Mouse (Mus musculus) R1 (cell line): ENCODE results near the gene Carns1.

ENCODE experiments used
- DNase-seq: peaks from one replicate; pipeline ENCODE4 v3.0.0-alpha.2; 2018; ENCODE audit warnings: low read depth, low spot score

Carns1 gene

DNA sequence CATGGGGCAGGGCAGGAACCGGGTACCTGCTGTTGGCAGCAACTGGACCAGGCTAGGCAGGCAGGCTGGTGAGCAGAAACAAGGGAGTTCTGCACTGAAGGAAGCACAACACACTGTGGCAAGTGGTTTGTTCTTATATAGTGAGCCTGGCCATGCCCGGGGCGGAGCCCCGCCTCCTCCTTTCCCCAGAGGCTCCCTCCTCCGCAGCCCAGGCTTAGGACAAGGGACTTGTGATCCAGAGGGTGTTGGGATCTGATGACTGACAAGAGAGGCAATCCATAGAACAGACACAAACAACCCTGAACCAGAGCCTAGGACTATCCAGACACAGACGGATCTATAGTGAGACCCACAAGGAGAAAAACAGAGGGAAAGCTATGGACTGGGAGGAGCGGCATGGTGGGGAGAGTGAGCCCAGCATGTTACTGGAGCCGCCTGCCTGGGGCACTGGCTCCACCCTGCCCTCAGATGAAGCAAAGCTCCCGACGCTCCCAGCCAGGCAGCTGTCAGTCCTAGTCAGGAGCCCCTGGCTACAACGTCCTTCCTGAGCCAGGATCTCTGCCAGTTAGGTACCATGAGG, at the start of gene Carns1:
Carns1 (minus strand) TSS at position 112 of the 580 bp plus-strand sequence.
- DNase-seq: peak; percentile 26

DNA sequence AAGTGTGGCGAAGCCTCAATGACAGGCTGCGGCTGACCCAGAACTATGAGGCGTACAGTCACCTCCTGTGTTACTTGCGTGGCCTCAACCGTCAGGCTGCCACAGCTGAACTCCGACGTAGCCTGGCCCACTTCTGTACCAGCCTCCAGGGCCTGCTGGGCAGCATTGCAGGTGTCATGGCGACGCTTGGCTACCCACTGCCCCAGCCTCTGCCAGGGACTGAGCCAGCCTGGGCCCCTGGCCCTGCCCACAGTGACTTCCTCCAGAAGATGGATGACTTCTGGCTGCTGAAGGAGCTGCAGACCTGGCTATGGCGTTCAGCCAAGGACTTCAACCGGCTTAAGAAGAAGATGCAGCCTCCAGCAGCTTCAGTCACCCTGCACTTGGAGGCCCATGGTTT, 46.9 kb upstream of the Carns1 start:
- DNase-seq: no peak

DNA sequence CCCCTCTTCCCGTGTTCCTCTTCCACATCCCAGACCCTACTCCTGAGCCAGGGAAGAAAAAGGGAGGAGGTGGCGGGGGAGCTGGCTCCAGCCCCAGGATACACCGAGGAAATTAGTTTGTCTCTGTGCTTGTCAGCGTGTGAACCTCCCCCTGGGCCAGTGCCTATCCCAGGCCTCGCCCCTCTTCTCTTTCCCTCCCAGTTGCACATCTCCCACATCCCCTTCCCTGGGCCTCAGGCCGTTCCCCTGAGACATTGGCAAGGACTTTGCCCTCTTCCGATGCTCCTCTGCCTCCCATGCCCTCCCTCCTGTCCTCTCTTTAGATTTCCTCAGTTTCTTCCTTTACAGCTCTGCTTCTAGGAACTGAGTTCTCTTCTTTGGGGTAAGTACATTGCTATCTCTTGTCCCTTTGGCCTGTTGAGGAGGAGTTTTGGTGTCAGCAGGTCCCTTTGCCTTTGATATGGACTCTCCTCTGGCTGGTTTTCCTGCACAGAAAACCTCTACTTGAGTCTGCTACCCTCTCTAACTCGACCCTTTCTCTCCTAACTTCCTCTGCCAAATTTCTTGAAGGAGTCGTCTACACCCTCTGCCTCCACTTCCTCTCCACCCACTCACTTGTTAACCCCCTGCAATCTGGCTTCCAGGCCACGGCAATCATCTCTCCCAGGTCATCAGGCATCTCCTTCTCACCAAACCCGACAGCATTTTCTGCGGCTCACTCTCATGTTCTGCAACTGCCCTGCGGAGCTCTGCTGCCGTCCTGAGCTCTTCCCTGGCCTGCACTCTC, 45.9 kb upstream of the Carns1 start:
- DNase-seq: no peak

GRCm38 (mm10) chr19:4220416-4220815, 45.1 kb upstream of the Carns1 start:
- no peak for DNase-seq

- DNase-seq: no peak
Measured at GRCm38 (mm10) chr19:4219943-4220342, 44.7 kb upstream of the Carns1 start.

DNA sequence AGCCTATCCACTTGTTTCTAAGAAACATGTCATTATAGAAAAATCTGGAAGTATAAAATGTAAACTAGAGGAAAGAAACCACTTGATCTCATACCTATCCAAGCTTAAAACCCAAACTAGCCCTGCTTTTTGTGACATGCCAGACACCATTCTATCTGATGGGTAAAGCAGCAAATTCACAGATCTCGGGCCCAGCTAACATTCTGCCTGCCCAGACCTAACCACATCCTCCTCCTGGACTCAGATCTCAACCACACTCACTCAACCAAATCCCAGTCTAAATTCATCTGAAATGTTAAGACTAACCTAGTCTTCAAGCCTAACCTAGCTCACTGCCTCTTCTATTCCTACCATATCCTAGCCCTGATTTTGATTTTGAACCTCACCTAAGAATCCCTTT, 43.5 kb upstream of the Carns1 start:
- no peak for DNase-seq

DNA sequence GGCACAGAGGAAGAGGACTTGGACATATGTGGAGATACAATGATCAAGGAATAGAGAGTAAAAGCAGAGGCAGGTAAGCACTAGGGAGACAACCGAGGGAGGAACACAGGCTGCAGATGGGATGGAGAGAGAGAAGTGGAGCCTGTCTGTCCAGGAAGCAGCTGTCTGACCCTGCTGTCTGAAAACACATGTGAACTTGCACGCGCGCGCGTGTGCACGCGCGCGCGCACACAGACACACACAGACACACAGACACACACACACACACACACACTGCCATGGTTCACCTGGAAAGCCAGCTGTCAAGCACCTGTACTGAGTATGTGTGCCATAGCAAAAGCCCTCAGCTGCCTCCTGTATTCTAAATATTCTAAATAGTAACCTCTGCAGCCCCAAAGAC, 43.0 kb upstream of the Carns1 start:
- DNase-seq: no peak

- DNase-seq: no peak
Measured at GRCm38 (mm10) chr19:4217855-4218254, 42.6 kb upstream of the Carns1 start.

- no peak for DNase-seq
Measured at GRCm38 (mm10) chr19:4217140-4217539, 41.9 kb upstream of the Carns1 start.

- no peak for DNase-seq
Measured at GRCm38 (mm10) chr19:4216041-4216685, 40.9 kb upstream of the Carns1 start.

- no peak for DNase-seq
Measured at GRCm38 (mm10) chr19:4215451-4215840, 40.2 kb upstream of the Carns1 start.

GRCm38 (mm10) chr19:4214771-4215450, 39.6 kb upstream of the Carns1 start:
- no peak for DNase-seq

GRCm38 (mm10) chr19:4214071-4214770, 38.9 kb upstream of the Carns1 start, which contains the start of the genes Clcf1 and AC109138.7:
Gene Clcf1, plus strand, starts transcription at chr19:4214238.
Gene AC109138.7, plus strand, starts transcription at chr19:4214357.
- DNase-seq: peak; percentile 39

GRCm38 (mm10) chr19:4213524-4213974, 38.3 kb upstream of the Carns1 start:
- DNase-seq: no peak

DNA sequence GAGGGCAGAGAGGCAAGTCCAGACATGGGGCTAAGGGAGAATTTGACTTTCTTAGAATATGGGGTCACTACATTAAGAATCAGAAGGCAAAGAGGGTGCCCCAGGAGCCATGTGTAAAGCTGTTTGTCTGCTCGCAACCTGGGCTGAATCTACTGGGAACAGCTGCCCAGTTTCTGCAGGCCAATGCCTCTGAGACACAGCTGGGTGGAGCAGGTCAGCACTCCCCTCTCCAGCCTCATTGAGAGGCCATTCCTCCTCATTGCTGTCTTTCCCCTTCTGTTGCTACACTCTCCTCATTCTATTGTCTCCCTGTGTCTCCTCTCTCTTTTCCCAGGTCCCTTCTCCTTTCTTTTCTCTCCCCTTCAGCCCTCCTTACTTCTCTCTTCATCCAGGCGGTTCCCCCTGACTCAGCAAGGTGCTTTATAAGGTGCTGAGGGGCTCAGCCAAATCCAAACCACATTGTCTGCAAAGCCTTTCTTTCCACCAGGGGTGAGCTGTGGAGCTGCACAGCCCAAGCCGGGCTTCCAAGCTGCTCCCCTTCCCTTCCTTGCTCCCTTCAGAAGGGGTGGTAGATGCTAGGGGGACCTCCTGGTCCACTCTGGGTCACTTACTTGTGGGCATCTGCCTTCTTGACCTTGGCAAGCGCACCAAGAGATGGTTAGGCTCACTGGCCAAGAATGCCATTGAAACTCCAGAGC, 36.8 kb upstream of the Carns1 start:
- DNase-seq: no peak

DNA sequence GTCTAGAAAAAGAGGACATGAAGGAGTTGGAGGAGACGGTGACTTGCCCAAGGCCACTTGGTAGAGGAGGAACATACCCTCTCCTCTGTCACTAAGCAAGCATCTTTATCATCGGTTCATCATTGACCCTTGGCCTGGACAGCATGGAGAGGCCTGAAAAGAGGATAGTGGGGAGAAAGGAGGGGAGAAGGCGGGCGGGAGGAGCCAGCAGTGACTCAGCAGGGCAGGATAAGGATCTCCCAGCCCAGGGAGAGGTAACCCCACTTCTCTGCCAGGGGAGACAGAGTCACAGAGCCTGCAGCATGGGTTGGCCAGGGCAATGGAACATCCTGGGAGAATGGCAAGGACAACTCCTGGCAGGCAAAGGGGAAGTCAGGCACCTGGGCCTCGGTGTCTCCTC, 33.3 kb upstream of the Carns1 start:
- DNase-seq: no peak

DNA sequence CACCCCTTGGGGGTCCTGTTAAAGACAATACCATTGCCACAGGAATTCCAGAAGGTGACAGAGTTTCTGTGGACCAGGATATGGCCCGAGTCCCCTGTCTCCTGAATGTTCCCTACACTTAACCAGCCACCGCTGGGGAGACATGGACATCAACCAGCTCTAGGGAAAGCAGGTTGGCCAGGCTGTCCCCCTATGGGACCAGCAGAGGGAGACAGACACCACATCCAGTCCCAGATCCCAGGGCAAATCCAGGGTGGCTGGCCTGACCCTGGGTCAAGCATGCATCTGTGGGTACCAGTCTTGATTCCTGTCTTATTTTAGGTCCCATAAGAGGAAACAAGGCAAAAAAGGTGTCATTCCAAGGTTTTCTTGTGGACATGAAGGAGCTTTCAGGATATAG, 31.7 kb upstream of the Carns1 start:
- peak; percentile 72 for DNase-seq

DNA sequence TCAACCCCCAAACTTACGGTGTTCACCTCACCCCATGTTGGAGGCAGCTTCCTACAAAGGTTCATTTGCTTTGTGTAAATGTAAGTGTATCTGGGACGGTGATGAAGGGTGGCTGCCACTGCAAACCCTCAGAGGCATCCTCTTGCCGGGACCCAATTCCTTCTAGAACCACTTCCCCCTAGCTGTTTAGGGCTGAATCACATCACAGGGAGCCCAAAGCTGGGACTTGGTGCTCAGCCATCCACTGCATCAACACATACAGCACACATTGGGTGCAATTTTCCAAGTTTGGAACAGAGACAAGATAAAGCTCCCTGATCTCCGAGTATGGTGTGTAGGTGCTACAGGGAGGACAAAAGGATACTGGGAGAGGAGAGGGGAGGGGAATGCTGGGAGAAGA, 29.6 kb upstream of the Carns1 start:
- no peak for DNase-seq

GRCm38 (mm10) chr19:4203604-4204326, 28.5 kb upstream of the Carns1 start:
- DNase-seq: no peak

GRCm38 (mm10) chr19:4203148-4203547, 27.9 kb upstream of the Carns1 start:
- no peak for DNase-seq
